8 mouse cellular contexts compared by ENCODE assay signal in genomic region chr4:131910237-131910994, GRCm38 (mm10). TPM values are rescaled to one million over a fixed set of nuclear protein-coding genes. Genes with fewer than 3 reads are reported as not detected.
DNase-seq lines count a peak whose midpoint lies in the region; ATAC-seq and TF ChIP-seq lines count a peak whose summit lies in the region.

No protein-coding gene starts in this region.

- H3K4me1 ChIP-seq in heart, embryonic 14.5 days (ENCODE audit: control insufficient read depth in 2 of 2, insufficient read depth in 2 of 2, low read length in 2 of 2), result peaks cover 19 to 24% of the 10 kb centered on the region in 2 experiments
- H3K4me1 ChIP-seq in limb, embryonic 10.5 days, result peaks cover 60% of the 10 kb centered on the region
- H3K4me1 ChIP-seq in midbrain, embryonic 12.5 days, result peaks cover 33% of the 10 kb centered on the region

- WGBS in heart, embryonic 14.5 days, result 11% methylated on average over 18 of the region's 21 CpGs
- WGBS in limb, embryonic 10.5 days, result 15% methylated on average over 18 of the region's 21 CpGs
- 20% methylated on average over 20 of the region's 21 CpGs for WGBS in midbrain, embryonic 12.5 days

- peak overlapping the region in 1 of 2 experiments; percentile 14; a peak in 2 of 4 replicates for H3K4me3 ChIP-seq in heart, embryonic 14.5 days (ENCODE audit: control insufficient read depth in 1 of 2, insufficient read depth in 1 of 2, low read depth in 1 of 2, low read length in 2 of 2)
- peak overlapping the region; percentile 31 for H3K4me3 ChIP-seq in limb, embryonic 10.5 days
- no peak overlapping the region for H3K4me3 ChIP-seq in midbrain, embryonic 12.5 days
- H3K4me3 ChIP-seq in left cerebral cortex, adult 2 months, result no peak overlapping the region

- H3K27ac ChIP-seq in heart, embryonic 14.5 days (replicated peaks in 1 of 2; ENCODE audit: control insufficient read depth in 1 of 2, insufficient read depth in 1 of 2, low read depth in 2 of 2, low read length in 2 of 2), result 0 out of 4 replicates have a peak overlapping the region, but pooled peaks of 1 of the 2 experiments have one; percentile 14
- peak overlapping the region; percentile 50 for H3K27ac ChIP-seq in limb, embryonic 10.5 days
- peak overlapping the region; percentile 56 for H3K27ac ChIP-seq in midbrain, embryonic 12.5 days (replicated peaks)
- H3K27ac ChIP-seq in left cerebral cortex, adult 2 months, result no peak overlapping the region

- no peak for ATAC-seq in heart, embryonic 14.5 days (ENCODE audit: insufficient number of reproducible peaks, insufficient read depth, low FRiP score, low read depth)
- peak; percentile 34; the same call in 1 of the 2 replicates for ATAC-seq in midbrain, embryonic 12.5 days (ENCODE audit: low FRiP score, low read depth)

- 0 out of 2 replicates have a peak, but pooled peaks cover 4% of the 10 kb centered on the region for H3K9me3 ChIP-seq in heart, embryonic 14.5 days (ENCODE audit: control insufficient read depth, low read length)
- H3K9me3 ChIP-seq in limb, embryonic 10.5 days (replicated peaks), result no peaks in the 10 kb centered on the region
- H3K9me3 ChIP-seq in midbrain, embryonic 12.5 days, result no peaks in the 10 kb centered on the region

- H3K9ac ChIP-seq in heart, embryonic 14.5 days (ENCODE audit: low read length), result peak overlapping the region; percentile 52
- no peak overlapping the region for H3K9ac ChIP-seq in midbrain, embryonic 12.5 days (replicated peaks)

- intact Hi-C loops in left cerebral cortex, adult 2 months (cut with DNase I), result no loop called here

- H3K27me3 ChIP-seq in heart, embryonic 14.5 days (ENCODE audit: control insufficient read depth, insufficient read depth, low read length), result peaks cover 12% of the 10 kb centered on the region
- H3K27me3 ChIP-seq in limb, embryonic 10.5 days (ENCODE audit: low read depth, poor library complexity, severe bottlenecking), result peaks cover 34% of the 10 kb centered on the region
- H3K27me3 ChIP-seq in midbrain, embryonic 12.5 days, result peaks cover 41% of the 10 kb centered on the region

- 0 out of 2 replicates have a peak, but pooled peaks cover 6% of the 10 kb centered on the region for H3K36me3 ChIP-seq in heart, embryonic 14.5 days (ENCODE audit: control insufficient read depth, insufficient read depth, low read length)
- H3K36me3 ChIP-seq in limb, embryonic 10.5 days, result peaks cover 17% of the 10 kb centered on the region
- H3K36me3 ChIP-seq in midbrain, embryonic 12.5 days, result peaks cover 3% of the 10 kb centered on the region; the same call in 1 of the 2 replicates

- H3K4me2 ChIP-seq in heart, embryonic 14.5 days (ENCODE audit: low read length), result peak overlapping the region; percentile 61
- H3K4me2 ChIP-seq in midbrain, embryonic 12.5 days (replicated peaks), result peak overlapping the region; percentile 33

- peak; percentile 17 to 28 for DNase-seq in cerebellum, postnatal 10 days
- DNase-seq in cerebellum, postnatal 36 days, result no peak
- peak; percentile 59 for DNase-seq in limb, embryonic 10.5 days (ENCODE audit: low spot score)
- DNase-seq in Muller cell, postnatal 12 days (ENCODE audit: inconsistent ontology term), result no peak
- no peak for DNase-seq in spleen, postnatal 14 days (ENCODE audit: low spot score in 2 of 2)
- no peak for DNase-seq in left cerebral cortex, adult 2 months (ENCODE audit: extremely low spot score in 1 of 2, low spot score in 2 of 2)

- TF ChIP-seq CTCF in left cerebral cortex, adult 2 months (IDR thresholded peaks at IDR 0.05), result no peak

RNA-seq across cellular contexts. Expression of gene Tmem200b, which starts 11.2 kb away (rescaled TPM):
- polyA plus RNA-seq in heart, embryonic 14.5 days (2014; fragmentation: Nextera tagmentation; extraction: Ambion mirVana), result 3.6 and 4.3 TPM in 2 replicates
- polyA plus RNA-seq in limb, embryonic 10.5 days (2016; fragmentation: Nextera tagmentation; extraction: Ambion mirVana), result 2.1 and 2.9 TPM in 2 replicates
- polyA plus RNA-seq in midbrain, embryonic 12.5 days (2016; fragmentation: Nextera tagmentation; extraction: Ambion mirVana), result 0.64 and 0.99 TPM in 2 replicates
- 10 to 100 TPM in 1 of 2 experiments, 1 to 10 TPM in 1; 9.8 to 10.9 TPM for total RNA-seq in left cerebral cortex, adult 2 months (2021)

RNA-seq across cellular contexts. Expression of gene Srsf4, which starts 37.0 kb away (rescaled TPM):
- 63.6 and 69.1 TPM in 2 replicates for polyA plus RNA-seq in heart, embryonic 14.5 days (2014; fragmentation: Nextera tagmentation; extraction: Ambion mirVana)
- polyA plus RNA-seq in limb, embryonic 10.5 days (2016; fragmentation: Nextera tagmentation; extraction: Ambion mirVana), result 135 and 142 TPM in 2 replicates
- 166 and 167 TPM in 2 replicates for polyA plus RNA-seq in midbrain, embryonic 12.5 days (2016; fragmentation: Nextera tagmentation; extraction: Ambion mirVana)
- 10 to 100 TPM; 70.8 to 72.8 TPM for total RNA-seq in left cerebral cortex, adult 2 months (2021)

Comparison
In these comparisons a context has a peak if more than half of its experiments do, and no peak if none do; other contexts are left out.
1. DNase-seq: peak in cerebellum, postnatal 10 days (2 of 2) and limb, embryonic 10.5 days (single experiment); none in cerebellum, postnatal 36 days (0 of 2), Muller cell, postnatal 12 days (single experiment), spleen, postnatal 14 days (0 of 2) and left cerebral cortex, adult 2 months (0 of 2).